Mouse (Mus musculus) stomach, postnatal 0 days (tissue): ENCODE measurements around the gene Lsp1.

ENCODE experiments used
- CTCF ChIP-seq: IDR thresholded peaks from 2 replicates; pipeline ENCODE4 v1.5.1; 2016; ENCODE audit warnings: antibody characterized with exemption, low read depth, mild to moderate bottlenecking, moderate library complexity
- EP300 ChIP-seq: optimal IDR thresholded peaks from 2 replicates; pipeline ENCODE3; 2016; ENCODE audit warnings: antibody characterized with exemption

DNA sequence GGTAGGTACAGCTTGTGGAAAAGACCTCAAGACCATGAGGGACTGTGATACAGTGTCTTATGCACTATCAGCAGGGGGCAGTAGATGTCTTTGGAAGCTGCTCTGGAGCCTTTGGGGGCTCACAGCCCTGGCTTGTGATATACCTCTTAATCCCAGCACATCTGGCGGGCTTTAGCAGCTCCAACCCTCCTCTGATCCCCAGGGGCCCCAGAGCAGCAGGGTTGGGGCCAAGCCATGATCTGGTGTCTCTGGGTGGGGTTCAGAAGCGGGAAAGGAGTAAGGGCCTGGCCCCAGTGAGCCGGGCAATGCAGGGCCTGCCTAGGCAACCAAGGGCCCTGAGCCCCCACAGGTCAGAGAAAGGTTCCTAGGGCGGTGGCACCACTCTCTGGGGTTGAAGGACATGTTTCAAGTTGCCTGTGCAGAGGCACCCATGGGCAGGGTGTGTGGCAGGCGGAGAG, 19.9 kb upstream of the Lsp1 start:
- peak; percentile 89 for TF ChIP-seq CTCF
- peak; percentile 79 for TF ChIP-seq EP300
